Mouse (Mus musculus): Measurements from ENCODE around the gene Stil.

Stil gene

GRCm38 (mm10) chr4:115051245-115051644 is 51.3 kb downstream of the Stil start:
- no peak for DNase-seq (ENCODE audit: low spot score)

GRCm38 (mm10) chr4:115052343-115053005 is 52.5 kb downstream of the Stil start:
- DNase-seq (ENCODE audit: low spot score), result peak; percentile 14

- DNase-seq (ENCODE audit: low spot score), result no peak
Observed at GRCm38 (mm10) chr4:115055044-115055443, 55.1 kb downstream of the Stil start.

- DNase-seq (ENCODE audit: low spot score), result no peak
Observed at GRCm38 (mm10) chr4:115055691-115056090, 55.7 kb downstream of the Stil start.

GRCm38 (mm10) chr4:115056371-115056920 is 56.5 kb downstream of the Stil start, which contains the start of gene Tal1:
Gene Tal1, plus strand, starts transcription at chr4:115056426.
- DNase-seq (ENCODE audit: low spot score), result no peak

GRCm38 (mm10) chr4:115056921-115057673 is 57.1 kb downstream of the Stil start:
- DNase-seq (ENCODE audit: low spot score), result no peak

GRCm38 (mm10) chr4:115057674-115058316 is 57.8 kb downstream of the Stil start:
- DNase-seq (ENCODE audit: low spot score), result no peak

- no peak for DNase-seq (ENCODE audit: low spot score)
Observed at GRCm38 (mm10) chr4:115058317-115058761, 58.4 kb downstream of the Stil start.

GRCm38 (mm10) chr4:115058871-115059590 is 59.1 kb downstream of the Stil start:
- DNase-seq (ENCODE audit: low spot score), result no peak

- DNase-seq (ENCODE audit: low spot score), result no peak
Observed at GRCm38 (mm10) chr4:115059871-115060270, 59.9 kb downstream of the Stil start.

- DNase-seq (ENCODE audit: low spot score), result no peak
Observed at GRCm38 (mm10) chr4:115060753-115061152, 60.8 kb downstream of the Stil start.

- DNase-seq (ENCODE audit: low spot score), result no peak
Observed at GRCm38 (mm10) chr4:115062540-115062874, 62.5 kb downstream of the Stil start.

- DNase-seq (ENCODE audit: low spot score), result no peak
Observed at GRCm38 (mm10) chr4:115062875-115063517, 63.0 kb downstream of the Stil start.

- no peak for DNase-seq (ENCODE audit: low spot score)
Observed at GRCm38 (mm10) chr4:115063518-115064239, 63.7 kb downstream of the Stil start.

- no peak for DNase-seq (ENCODE audit: low spot score)
Observed at GRCm38 (mm10) chr4:115071668-115072067, 71.7 kb downstream of the Stil start.

GRCm38 (mm10) chr4:115074789-115075188 is 74.8 kb downstream of the Stil start:
- DNase-seq (ENCODE audit: low spot score), result no peak

- no peak for DNase-seq (ENCODE audit: low spot score)
Observed at GRCm38 (mm10) chr4:115075204-115075915, 75.4 kb downstream of the Stil start.

GRCm38 (mm10) chr4:115078892-115079820 is 79.2 kb downstream of the Stil start:
- DNase-seq (ENCODE audit: low spot score), result no peak

- DNase-seq (ENCODE audit: low spot score), result no peak
Observed at GRCm38 (mm10) chr4:115079821-115080349, 79.9 kb downstream of the Stil start.
